Mouse (Mus musculus) lung, postnatal 0 days (tissue): ENCODE results near the gene Nek11. TPM values are rescaled to one million over a fixed set of nuclear protein-coding genes. Genes with fewer than 3 reads are reported as not detected.
A peak's percentile ranks its signal among the peaks of the same experiment; 100 is the strongest.

Experiments used
- ATAC-seq: fragments of 200-750 bp; cut with Nextera tagmentation; 2 replicates; pipeline ENCODE4 v1.8.0; 2017; ENCODE audit warnings: moderate library complexity
- DNase-seq: peaks from one replicate; pipeline ENCODE4 v3.0.0-alpha.2; 2016; ENCODE audit warnings: low spot score
- H3K27ac ChIP-seq: fragments of 300-500 bp; sonication (generic); 2 replicates; pipeline ENCODE4 v1.5.1; 2014; ENCODE audit warnings: antibody characterized with exemption, mild to moderate bottlenecking, low read length, mixed read lengths
- H3K27me3 ChIP-seq: fragments of 300-500 bp; sonication (generic); replicated peaks from 2 replicates; pipeline ENCODE4 v1.6.1; 2014; ENCODE audit warnings: low read length, mixed read lengths; ENCODE audit not compliant: insufficient read depth
- H3K36me3 ChIP-seq: fragments of 300-500 bp; sonication (generic); 2 replicates; pipeline ENCODE4 v1.6.1; 2014; ENCODE audit warnings: low read length, mixed read lengths; ENCODE audit not compliant: insufficient read depth
- H3K4me1 ChIP-seq: fragments of 300-500 bp; sonication (generic); 2 replicates; pipeline ENCODE4 v1.6.1; 2014; ENCODE audit warnings: antibody characterized with exemption, low read depth, low read length, mixed read lengths; ENCODE audit not compliant: insufficient read depth
- H3K4me2 ChIP-seq: fragments of 300-500 bp; sonication (generic); replicated peaks from 2 replicates; pipeline ENCODE4 v1.6.1; 2014; ENCODE audit warnings: low read depth, mild to moderate bottlenecking, low read length, moderate library complexity, mixed read lengths
- H3K4me3 ChIP-seq: fragments of 300-500 bp; sonication (generic); 2 replicates; pipeline ENCODE4 v1.5.1; 2014; ENCODE audit warnings: low read depth, low read length
- H3K9ac ChIP-seq: fragments of 300-500 bp; sonication (generic); replicated peaks from 2 replicates; pipeline ENCODE4 v1.6.1; 2014; ENCODE audit warnings: low read depth, mild to moderate bottlenecking
- H3K9me3 ChIP-seq: fragments of 300-500 bp; sonication (generic); 2 replicates; pipeline ENCODE4 v1.6.1; 2016; ENCODE audit warnings: low read length, mixed read lengths
- CTCF ChIP-seq: IDR thresholded peaks from 2 replicates; pipeline ENCODE4 v1.5.1; 2016; ENCODE audit warnings: antibody characterized with exemption, mild to moderate bottlenecking
- EP300 ChIP-seq: IDR thresholded peaks from 2 replicates; pipeline ENCODE4 v1.6.1; 2016; ENCODE audit warnings: antibody characterized with exemption, mild to moderate bottlenecking, control low read depth
- WGBS: fragments of 180-500 bp; shearing (Covaris S2); extraction: QIAGEN DNeasy Blood & Tissue Kit; methylation state at CpG from one replicate; pipeline ENCODE4 v1.1.7; 2014; 5-methylcytosine and 5-hydroxymethylcytosine counted together
- polyA plus RNA-seq: library from polyadenylated mRNA; unstranded; fragments of >200 nt; fragmentation: Nextera tagmentation; extraction: Ambion mirVana; gene quantifications from 2 replicates; pipeline ENCODE4 v1.2.1, GENCODE M21; 2015

Nek11 gene
- polyA plus RNA-seq = 3.2 and 3.4 TPM in 2 replicates

GRCm38 (mm10) chr9:105395218-105395627 is at the start of gene Nek11, which contains the start of gene Aste1:
Nek11 (minus strand) TSS chr9:105395524.
Aste1 (plus strand) TSS chr9:105395392.
- Histone ChIP-seq H3K36me3 (no peaks in the 10 kb centered on the region), H3K4me1 (peaks cover 3% of the 10 kb centered on the region; the same call in 1 of the 2 replicates), H3K27ac (peak within 1 kb of the TSS; percentile 87)

GRCm38 (mm10) chr9:105408549-105408948 is 13.2 kb upstream of the Nek11 start:
- Histone ChIP-seq H3K27ac (no peak overlapping the region), H3K36me3 (peaks cover 10% of the 10 kb centered on the region), H3K9me3 (no peaks in the 10 kb centered on the region), H3K4me3 (no peak overlapping the region), H3K27me3 (no peaks in the 10 kb centered on the region), H3K4me2 (no peak overlapping the region), H3K9ac (no peak overlapping the region), H3K4me1 (no peaks in the 10 kb centered on the region)
- ATAC-seq = no peak
- DNase-seq = no peak
- TF ChIP-seq EP300 (no peak), CTCF (no peak)
- WGBS = 87% methylated on average over 6 of the region's 6 CpGs

More at GRCm38 (mm10) chr9:105395218-105395627, at the start of gene Nek11, which contains the start of gene Aste1:
- ATAC-seq (peak; percentile 99), DNase-seq (peak; percentile 97)
- TF ChIP-seq EP300 (no peak), CTCF (peak; percentile 41)
- peak within 1 kb of the TSS; percentile 62 for H3K4me3 ChIP-seq
- H3K4me2 ChIP-seq = peak within 1 kb of the TSS; percentile 65
- no peaks in the 10 kb centered on the region for H3K27me3 ChIP-seq
- no peaks in the 10 kb centered on the region for H3K9me3 ChIP-seq
- H3K9ac ChIP-seq = peak within 1 kb of the TSS; percentile 68
- under 1% methylated on average over 42 of the region's 44 CpGs for WGBS

GRCm38 (mm10) chr9:105394720-105395119 is 604 bp downstream of the Nek11 start:
- ATAC-seq = no peak
- 11% methylated on average over 11 of the region's 11 CpGs for WGBS
- TF ChIP-seq EP300 = no peak
- TF ChIP-seq CTCF = no peak
- H3K4me3 ChIP-seq = peak overlapping the region; percentile 62
- H3K27ac ChIP-seq = no peak overlapping the region
- no peaks in the 10 kb centered on the region for H3K36me3 ChIP-seq
- H3K4me1 ChIP-seq = peaks cover 3% of the 10 kb centered on the region; the same call in 1 of the 2 replicates
- no peaks in the 10 kb centered on the region for H3K27me3 ChIP-seq
- H3K9ac ChIP-seq = no peak overlapping the region
- H3K4me2 ChIP-seq = peak overlapping the region; percentile 65
- no peaks in the 10 kb centered on the region for H3K9me3 ChIP-seq
- DNase-seq = no peak

- DNase-seq = no peak
- H3K9me3 ChIP-seq = no peaks in the 10 kb centered on the region
- peaks cover 3% of the 10 kb centered on the region; the same call in 1 of the 2 replicates for H3K4me1 ChIP-seq
- no peak for ATAC-seq
- H3K27me3 ChIP-seq = no peaks in the 10 kb centered on the region
- no peak overlapping the region for H3K4me3 ChIP-seq
- no peak overlapping the region for H3K9ac ChIP-seq
- WGBS = 51% methylated on average over 4 of the region's 5 CpGs
- no peak overlapping the region for H3K4me2 ChIP-seq
- no peak overlapping the region for H3K27ac ChIP-seq
- H3K36me3 ChIP-seq = no peaks in the 10 kb centered on the region
- TF ChIP-seq CTCF (no peak), EP300 (no peak)
Observed at GRCm38 (mm10) chr9:105390616-105391015, 4.7 kb downstream of the Nek11 start.

GRCm38 (mm10) chr9:105389289-105389688 is 6.0 kb downstream of the Nek11 start:
- no peaks in the 10 kb centered on the region for H3K27me3 ChIP-seq
- no peak overlapping the region for H3K27ac ChIP-seq
- H3K4me2 ChIP-seq = no peak overlapping the region
- WGBS = 13% methylated on average over 4 of the region's 4 CpGs
- no peaks in the 10 kb centered on the region for H3K9me3 ChIP-seq
- ATAC-seq (no peak), DNase-seq (peak; percentile 45)
- H3K36me3 ChIP-seq = no peaks in the 10 kb centered on the region
- H3K4me1 ChIP-seq = no peaks in the 10 kb centered on the region
- no peak overlapping the region for H3K4me3 ChIP-seq
- H3K9ac ChIP-seq = no peak overlapping the region
- TF ChIP-seq CTCF (peak; percentile 90), EP300 (no peak)

- TF ChIP-seq CTCF (no peak), EP300 (no peak)
- Histone ChIP-seq H3K9ac (no peak overlapping the region), H3K36me3 (no peaks in the 10 kb centered on the region), H3K9me3 (no peaks in the 10 kb centered on the region), H3K27me3 (no peaks in the 10 kb centered on the region), H3K27ac (no peak overlapping the region), H3K4me2 (no peak overlapping the region), H3K4me1 (no peaks in the 10 kb centered on the region), H3K4me3 (no peak overlapping the region)
- ATAC-seq (no peak), DNase-seq (no peak)
- 67% methylated on average over 5 of the region's 5 CpGs for WGBS
Observed at GRCm38 (mm10) chr9:105387403-105387802, 7.9 kb downstream of the Nek11 start.
